18 mouse cellular contexts compared by ENCODE assay signal in genomic region chr19:34510717-34511116, GRCm38 (mm10). TPM values are rescaled to one million over a fixed set of nuclear protein-coding genes. Genes with fewer than 3 reads are reported as not detected.
DNase-seq lines count a peak whose midpoint lies in the region; ATAC-seq and TF ChIP-seq lines count a peak whose summit lies in the region.
"Had no signal": no experiment of that assay in that cellular context is flagged by ENCODE, and none has a peak within 500 bp of the region (broad histone marks: within the 10 kb centered on the region; RNA-seq: fewer than 3 reads in every experiment).

No protein-coding gene starts in this region.

- H3K36me3 ChIP-seq in heart, embryonic 16.5 days (ENCODE audit: control insufficient read depth, insufficient read depth), result peaks cover 14% of the 10 kb centered on the region
- H3K36me3 ChIP-seq in hindbrain, postnatal 0 days (ENCODE audit: insufficient read depth, low read length), result peaks cover 12% of the 10 kb centered on the region; the same call in 1 of the 2 replicates
- H3K36me3 ChIP-seq: G1E had no signal

- no peak overlapping the region for H3K4me3 ChIP-seq in heart, embryonic 16.5 days (ENCODE audit: low read length)
- H3K4me3 ChIP-seq in hindbrain, postnatal 0 days (ENCODE audit: low read length), result no peak overlapping the region
- H3K4me3 ChIP-seq: embryonic facial prominence, embryonic 12.5 days; heart, embryonic 10.5 days; hindbrain, embryonic 10.5 days had no signal

- no peaks in the 10 kb centered on the region for H3K27me3 ChIP-seq in heart, embryonic 16.5 days (ENCODE audit: control insufficient read depth, insufficient read depth, low read length)
- H3K27me3 ChIP-seq in hindbrain, postnatal 0 days (ENCODE audit: insufficient read depth, low read length), result no peaks in the 10 kb centered on the region
- H3K27me3 ChIP-seq: embryonic facial prominence, embryonic 12.5 days had no signal

- DNase-seq in heart, postnatal 25 days (ENCODE audit: low spot score), result no peak
- peak; percentile 21 to 37 for DNase-seq in spleen, postnatal 36 days (ENCODE audit: low spot score in 2 of 2)
- no peak for DNase-seq in spleen, postnatal 10 days (ENCODE audit: low spot score in 2 of 2)
- peak; percentile 78 to 92 for DNase-seq in thymus, adult 18-20 months
- no peak for DNase-seq in hindbrain, postnatal 0 days (ENCODE audit: low spot score)
- DNase-seq in right cerebral cortex, postnatal 25 days, result no peak
- no peak for DNase-seq in ovary, adult 18-20 months (ENCODE audit: low spot score)
- DNase-seq: adrenal gland, postnatal 36 days; forebrain, postnatal 0 days; gastrocnemius, postnatal 14 days; kidney, adult 18-20 months had no signal

- no peaks in the 10 kb centered on the region for H3K9me3 ChIP-seq in heart, embryonic 16.5 days (replicated peaks; ENCODE audit: control insufficient read depth, low read length)
- H3K9me3 ChIP-seq in hindbrain, postnatal 0 days (ENCODE audit: low read length), result no peaks in the 10 kb centered on the region
- H3K9me3 ChIP-seq: embryonic facial prominence, embryonic 12.5 days; G1E; heart, embryonic 10.5 days; hindbrain, embryonic 10.5 days had no signal

- no peak overlapping the region; the same call in 1 of the 2 replicates for H3K27ac ChIP-seq in heart, embryonic 16.5 days (ENCODE audit: low read length)
- no peak overlapping the region for H3K27ac ChIP-seq in hindbrain, postnatal 0 days
- H3K27ac ChIP-seq: embryonic facial prominence, embryonic 12.5 days; heart, embryonic 10.5 days; hindbrain, embryonic 10.5 days had no signal

- no peak for TF ChIP-seq CTCF in hindbrain, postnatal 0 days (IDR thresholded peaks at IDR 0.05; ENCODE audit: low read depth)

- H3K4me2 ChIP-seq in heart, embryonic 16.5 days (ENCODE audit: low read depth, low read length), result no peak overlapping the region
- no peak overlapping the region for H3K4me2 ChIP-seq in hindbrain, postnatal 0 days (ENCODE audit: low read depth, low read length)
- H3K4me2 ChIP-seq: embryonic facial prominence, embryonic 12.5 days had no signal

- H3K9ac ChIP-seq in heart, embryonic 16.5 days (ENCODE audit: low read length), result no peak overlapping the region
- H3K9ac ChIP-seq in hindbrain, postnatal 0 days (replicated peaks; ENCODE audit: low read length), result no peak overlapping the region
- H3K9ac ChIP-seq: embryonic facial prominence, embryonic 12.5 days; forebrain, postnatal 0 days had no signal

- WGBS in heart, embryonic 16.5 days, result 69% methylated on average over 5 of the region's 5 CpGs
- WGBS in hindbrain, postnatal 0 days, result 88% methylated on average over 5 of the region's 5 CpGs

- intact Hi-C loops in heart, postnatal 25 days (cut with DNase I), result no loop called here

- no peaks in the 10 kb centered on the region for H3K4me1 ChIP-seq in heart, embryonic 16.5 days (ENCODE audit: control insufficient read depth, insufficient read depth, low read length)
- H3K4me1 ChIP-seq in hindbrain, postnatal 0 days (ENCODE audit: insufficient read depth, low read length), result no peaks in the 10 kb centered on the region
- H3K4me1 ChIP-seq: embryonic facial prominence, embryonic 12.5 days; heart, embryonic 10.5 days had no signal

- ATAC-seq in heart, embryonic 16.5 days (replicated peaks; ENCODE audit: extremely low read depth, insufficient read depth, low FRiP score), result peak; percentile 65
- ATAC-seq in hindbrain, postnatal 0 days, result no peak
- ATAC-seq: forebrain, postnatal 0 days; lung, postnatal 0 days had no signal

RNA-seq across cellular contexts. Expression of gene Lipa, which starts 16.6 kb away (rescaled TPM):
- polyA plus RNA-seq in heart, embryonic 16.5 days (2015; fragmentation: Nextera tagmentation; extraction: Ambion mirVana), result 28.9 and 32.0 TPM in 2 replicates
- total RNA-seq in heart, postnatal 25 days (2021), result 10 to 100 TPM; 21.0 to 25.6 TPM
- total RNA-seq in hindbrain, postnatal 0 days (2014; rRNA removed), result 20.3 and 25.8 TPM in 2 replicates
- polyA plus RNA-seq in hindbrain, postnatal 0 days (2015; fragmentation: Nextera tagmentation; extraction: Ambion mirVana), result 18.3 and 18.9 TPM in 2 replicates
- polyA plus RNA-seq: G1E had no signal

RNA-seq across cellular contexts. Expression of gene Ch25h, which starts 35.8 kb away (rescaled TPM):
- polyA plus RNA-seq in heart, embryonic 16.5 days (2015; fragmentation: Nextera tagmentation; extraction: Ambion mirVana), result 2.5 and 3.4 TPM in 2 replicates
- total RNA-seq in heart, postnatal 25 days (2021), result under 1 TPM; 0.18 to 0.31 TPM
- total RNA-seq in hindbrain, postnatal 0 days (2014; rRNA removed), result 1.2 and 1.6 TPM in 2 replicates
- polyA plus RNA-seq in hindbrain, postnatal 0 days (2015; fragmentation: Nextera tagmentation; extraction: Ambion mirVana), result 0.76 and 0.96 TPM in 2 replicates
- total RNA-seq: gastrocnemius, postnatal 14 days; neutrophil, adult 5-6 weeks had no signal
- polyA plus RNA-seq: G1E had no signal

RNA-seq across cellular contexts. Expression of gene Ifit2, which starts 39.8 kb away (rescaled TPM):
- polyA plus RNA-seq in heart, embryonic 16.5 days (2015; fragmentation: Nextera tagmentation; extraction: Ambion mirVana), result 9.5 and 10.7 TPM in 2 replicates
- total RNA-seq in heart, postnatal 25 days (2021), result 1 to 10 TPM; 3.5 to 3.6 TPM
- total RNA-seq in hindbrain, postnatal 0 days (2014; rRNA removed), result 4.5 and 8.3 TPM in 2 replicates
- polyA plus RNA-seq in hindbrain, postnatal 0 days (2015; fragmentation: Nextera tagmentation; extraction: Ambion mirVana), result 5.6 and 5.8 TPM in 2 replicates
- polyA plus RNA-seq: G1E had no signal

Comparison
In these comparisons a context has a peak if more than half of its experiments do, and no peak if none do; other contexts are left out.
1. DNase-seq: peak in spleen, postnatal 36 days (2 of 2) and thymus, adult 18-20 months (2 of 2); none in heart, postnatal 25 days (single experiment), spleen, postnatal 10 days (0 of 2), hindbrain, postnatal 0 days (single experiment), right cerebral cortex, postnatal 25 days (single experiment) and ovary, adult 18-20 months (single experiment).